Mouse (Mus musculus): ENCODE data around the gene Ddc. TPM values are rescaled to one million over a fixed set of nuclear protein-coding genes. Genes with fewer than 3 reads are reported as not detected.

The Ddc gene
- polyA plus RNA-seq, 1 experiment from 2014 or later: 18.4 TPM

- Histone ChIP-seq H3K4me2 (replicated peaks) (peak overlapping the region; percentile 77), H3K27ac (peak overlapping the region; percentile 99), H3K36me3 (peaks cover 14% of the 10 kb centered on the region), H3K27me3 (no peaks in the 10 kb centered on the region), H3K9me3 (no peaks in the 10 kb centered on the region), H3K4me3 (peak overlapping the region; percentile 59), H3K9ac (peak overlapping the region; percentile 79), H3K4me1 (peaks cover 26% of the 10 kb centered on the region)
- 4% methylated on average over 11 of the region's 11 CpGs for WGBS
- peak; percentile 29 for ATAC-seq (ENCODE audit: low FRiP score, low read depth)
Measured at GRCm38 (mm10) chr11:11809404-11810175, 88.4 kb downstream of the Ddc start.

GRCm38 (mm10) chr11:11808820-11809403 lies 89.0 kb downstream of the Ddc start, which contains the start of gene Fignl1:
TSS of gene Fignl1 (minus strand) at chr11:11808962.
- peaks cover 20% of the 10 kb centered on the region for H3K36me3 ChIP-seq
- peak within 1 kb of the TSS; percentile 77 for H3K4me2 ChIP-seq (replicated peaks)
- peak within 1 kb of the TSS; percentile 80 for H3K9ac ChIP-seq
- peak; percentile 96 for ATAC-seq (ENCODE audit: low FRiP score, low read depth)
- peaks cover 26% of the 10 kb centered on the region for H3K4me1 ChIP-seq
- H3K4me3 ChIP-seq: peak within 1 kb of the TSS; percentile 59
- no peaks in the 10 kb centered on the region for H3K27me3 ChIP-seq
- H3K27ac ChIP-seq: peak within 1 kb of the TSS; percentile 99
- no peaks in the 10 kb centered on the region for H3K9me3 ChIP-seq
- under 1% methylated on average over 53 of the region's 53 CpGs for WGBS

- 12% methylated on average over 25 of the region's 25 CpGs for WGBS
- no peaks in the 10 kb centered on the region for H3K9me3 ChIP-seq
- peaks cover 26% of the 10 kb centered on the region for H3K4me1 ChIP-seq
- H3K4me2 ChIP-seq (replicated peaks): peak overlapping the region; percentile 77
- peak; percentile 72; the same call in 1 of the 2 replicates for ATAC-seq (ENCODE audit: low FRiP score, low read depth)
- H3K27me3 ChIP-seq: no peaks in the 10 kb centered on the region
- H3K27ac ChIP-seq: peak overlapping the region; percentile 99
- H3K36me3 ChIP-seq: peaks cover 26% of the 10 kb centered on the region
- H3K9ac ChIP-seq: peak overlapping the region; percentile 80
- H3K4me3 ChIP-seq: peak overlapping the region; percentile 59
Measured at GRCm38 (mm10) chr11:11808035-11808819, 89.7 kb downstream of the Ddc start.

- no peak for ATAC-seq (ENCODE audit: low FRiP score, low read depth)
- Histone ChIP-seq H3K27ac (no peak overlapping the region), H3K9ac (no peak overlapping the region), H3K4me2 (replicated peaks) (no peak overlapping the region), H3K4me3 (no peak overlapping the region), H3K36me3 (peaks cover 47% of the 10 kb centered on the region), H3K27me3 (no peaks in the 10 kb centered on the region), H3K9me3 (no peaks in the 10 kb centered on the region), H3K4me1 (peaks cover 19% of the 10 kb centered on the region)
- WGBS: 94% methylated on average over 4 of the region's 4 CpGs
Measured at GRCm38 (mm10) chr11:11805951-11806350, 92.0 kb downstream of the Ddc start.

GRCm38 (mm10) chr11:11804421-11804820 lies 93.5 kb downstream of the Ddc start:
- Histone ChIP-seq H3K4me2 (replicated peaks) (no peak overlapping the region), H3K9me3 (no peaks in the 10 kb centered on the region), H3K27me3 (no peaks in the 10 kb centered on the region), H3K36me3 (peaks cover 53% of the 10 kb centered on the region), H3K4me1 (peaks cover 7% of the 10 kb centered on the region), H3K9ac (no peak overlapping the region), H3K4me3 (no peak overlapping the region), H3K27ac (no peak overlapping the region)
- 91% methylated on average over 5 of the region's 5 CpGs for WGBS
- no peak for ATAC-seq (ENCODE audit: low FRiP score, low read depth)

- peaks cover 82% of the 10 kb centered on the region for H3K36me3 ChIP-seq
- 94% methylated on average over 9 of the region's 9 CpGs for WGBS
Measured at GRCm38 (mm10) chr11:11801067-11801466, 96.9 kb downstream of the Ddc start.

GRCm38 (mm10) chr11:11800304-11800703 lies 97.6 kb downstream of the Ddc start:
- Histone ChIP-seq H3K4me3 (no peak overlapping the region), H3K9ac (no peak overlapping the region), H3K4me1 (no peaks in the 10 kb centered on the region), H3K27ac (no peak overlapping the region), H3K9me3 (no peaks in the 10 kb centered on the region), H3K27me3 (no peaks in the 10 kb centered on the region), H3K4me2 (replicated peaks) (no peak overlapping the region), H3K36me3 (peaks cover 77% of the 10 kb centered on the region)
- WGBS: 80% methylated on average over 3 of the region's 3 CpGs
- ATAC-seq (ENCODE audit: low FRiP score, low read depth): no peak

More at GRCm38 (mm10) chr11:11801067-11801466, 96.9 kb downstream of the Ddc start:
- no peaks in the 10 kb centered on the region for H3K9me3 ChIP-seq
- no peak overlapping the region for H3K9ac ChIP-seq
- no peaks in the 10 kb centered on the region for H3K4me1 ChIP-seq
- no peaks in the 10 kb centered on the region for H3K27me3 ChIP-seq
- ATAC-seq (ENCODE audit: low FRiP score, low read depth): no peak
- no peak overlapping the region for H3K4me2 ChIP-seq (replicated peaks)
- no peak overlapping the region for H3K4me3 ChIP-seq
- H3K27ac ChIP-seq: no peak overlapping the region

GRCm38 (mm10) chr11:11798690-11799089 lies 99.3 kb downstream of the Ddc start:
- WGBS: 95% methylated on average over 1 of the region's 1 CpGs
- H3K9me3 ChIP-seq: no peaks in the 10 kb centered on the region
- ATAC-seq (ENCODE audit: low FRiP score, low read depth): no peak
- peaks cover 62% of the 10 kb centered on the region for H3K36me3 ChIP-seq
- H3K27me3 ChIP-seq: no peaks in the 10 kb centered on the region
- no peak overlapping the region for H3K4me3 ChIP-seq
- no peak overlapping the region for H3K27ac ChIP-seq
- no peak overlapping the region for H3K4me2 ChIP-seq (replicated peaks)
- no peaks in the 10 kb centered on the region for H3K4me1 ChIP-seq
- no peak overlapping the region for H3K9ac ChIP-seq

- Histone ChIP-seq H3K9ac (no peak overlapping the region), H3K36me3 (peaks cover 33% of the 10 kb centered on the region), H3K27me3 (no peaks in the 10 kb centered on the region), H3K4me1 (no peaks in the 10 kb centered on the region), H3K4me2 (replicated peaks) (no peak overlapping the region), H3K4me3 (no peak overlapping the region), H3K9me3 (no peaks in the 10 kb centered on the region), H3K27ac (no peak overlapping the region)
- 42% methylated on average over 1 of the region's 1 CpGs for WGBS
- no peak for ATAC-seq (ENCODE audit: low FRiP score, low read depth)
Measured at GRCm38 (mm10) chr11:11794626-11795025, 103.3 kb downstream of the Ddc start.

- H3K27ac ChIP-seq: no peak overlapping the region
- H3K36me3 ChIP-seq: no peaks in the 10 kb centered on the region
Measured at GRCm38 (mm10) chr11:11788521-11788974, 109.4 kb downstream of the Ddc start.

GRCm38 (mm10) chr11:11785457-11785856 lies 112.5 kb downstream of the Ddc start:
- H3K4me3 ChIP-seq: no peak overlapping the region
- H3K4me2 ChIP-seq (replicated peaks): no peak overlapping the region
- H3K36me3 ChIP-seq: no peaks in the 10 kb centered on the region
- H3K4me1 ChIP-seq: no peaks in the 10 kb centered on the region
- no peak overlapping the region for H3K27ac ChIP-seq
- H3K9me3 ChIP-seq: no peaks in the 10 kb centered on the region
- 62% methylated on average over 6 of the region's 6 CpGs for WGBS
- H3K9ac ChIP-seq: no peak overlapping the region
- H3K27me3 ChIP-seq: 0 out of 2 replicates have a peak, but pooled peaks cover 2% of the 10 kb centered on the region
- ATAC-seq (ENCODE audit: low FRiP score, low read depth): no peak

More at GRCm38 (mm10) chr11:11788521-11788974, 109.4 kb downstream of the Ddc start:
- H3K4me2 ChIP-seq (replicated peaks): peak overlapping the region; percentile 36; the same call in 1 of the 2 replicates
- H3K9me3 ChIP-seq: no peaks in the 10 kb centered on the region
- H3K27me3 ChIP-seq: 0 out of 2 replicates have a peak, but pooled peaks cover 2% of the 10 kb centered on the region
- WGBS: under 1% methylated on average over 8 of the region's 8 CpGs
- H3K4me1 ChIP-seq: no peaks in the 10 kb centered on the region
- no peak overlapping the region; the same call in 1 of the 2 replicates for H3K4me3 ChIP-seq
- H3K9ac ChIP-seq: no peak overlapping the region
- ATAC-seq (ENCODE audit: low FRiP score, low read depth): peak; percentile 98

- no peak overlapping the region for H3K4me3 ChIP-seq
- H3K27ac ChIP-seq: no peak overlapping the region
- H3K9ac ChIP-seq: no peak overlapping the region
- ATAC-seq (ENCODE audit: low FRiP score, low read depth): no peak
- H3K27me3 ChIP-seq: 0 out of 2 replicates have a peak, but pooled peaks cover 2% of the 10 kb centered on the region
- no peaks in the 10 kb centered on the region for H3K9me3 ChIP-seq
- WGBS: 88% methylated on average over 8 of the region's 8 CpGs
- H3K4me2 ChIP-seq (replicated peaks): no peak overlapping the region
- H3K36me3 ChIP-seq: no peaks in the 10 kb centered on the region
- no peaks in the 10 kb centered on the region for H3K4me1 ChIP-seq
Measured at GRCm38 (mm10) chr11:11781728-11782127, 116.2 kb downstream of the Ddc start.
